Mouse (Mus musculus) heart, adult 2 months (tissue): Measurements from ENCODE around the gene Csnk1d. TPM values are rescaled to one million over a fixed set of nuclear protein-coding genes. Genes with fewer than 3 reads are reported as not detected.

Source experiments
- DNase-seq, 2 experiments: peaks; one replicate each; pipeline ENCODE4 v3.0.0; 2021
- H3K27ac ChIP-seq: fragments of 200-600 bp; 2 replicates; pipeline ENCODE4 v1.8.1; 2022
- H3K27me3 ChIP-seq: fragments of 200-500 bp; 2 replicates; pipeline ENCODE4 v1.6.1; 2012; ENCODE audit warnings: mild to moderate bottlenecking, low read length, inconsistent platforms, mixed read lengths; ENCODE audit not compliant: control insufficient read depth, insufficient read depth
- H3K36me3 ChIP-seq: fragments of 200-500 bp; 2 replicates; pipeline ENCODE4 v1.6.1; 2012; ENCODE audit warnings: low read length, inconsistent platforms; ENCODE audit not compliant: control insufficient read depth, insufficient read depth
- H3K4me1 ChIP-seq: fragments of 200-500 bp; 2 replicates; pipeline ENCODE4 v1.6.1; 2011; ENCODE audit warnings: low read length; ENCODE audit not compliant: control insufficient read depth, insufficient read depth
- H3K4me3 ChIP-seq: fragments of 200-600 bp; 2 replicates; pipeline ENCODE4 v1.8.1; 2022
- H3K79me2 ChIP-seq: fragments of 200-500 bp; replicated peaks from 2 replicates; pipeline ENCODE4 v1.6.1; 2012; ENCODE audit warnings: mild to moderate bottlenecking, inconsistent platforms, low read length, moderate library complexity, mixed read lengths; ENCODE audit not compliant: control insufficient read depth, insufficient read depth
- H3K9ac ChIP-seq: fragments of 200-500 bp; 2 replicates; pipeline ENCODE4 v1.6.1; 2012; ENCODE audit warnings: low read depth, mild to moderate bottlenecking, control low read depth, inconsistent platforms, low read length, mixed read lengths
- CTCF ChIP-seq: fragments of 200-600 bp; IDR thresholded peaks from 2 replicates; pipeline ENCODE4 v1.8.1; 2022; ENCODE audit warnings: antibody characterized with exemption, mild to moderate bottlenecking, moderate library complexity
- EP300 ChIP-seq: fragments of 200-500 bp; IDR thresholded peaks from 2 replicates; pipeline ENCODE4 v1.6.1; 2011; ENCODE audit warnings: low read depth, low read length, control low read depth; ENCODE audit not compliant: insufficient read depth
- POLR2A ChIP-seq: fragments of 200-500 bp; IDR thresholded peaks from 2 replicates; pipeline ENCODE4 v1.6.1; 2011; ENCODE audit warnings: mild to moderate bottlenecking, low read depth, low read length, control low read depth; ENCODE audit not compliant: insufficient read depth
- WGBS: fragments of 180-500 bp; shearing (Covaris S2); methylation state at CpG from one replicate; pipeline ENCODE4 v1.1.7; 2018; 5-methylcytosine and 5-hydroxymethylcytosine counted together
- intact Hi-C: fragments of 180-260 bp; cut with DNase I; formaldehyde crosslinking; loops from one replicate; pipeline ENCODE4 v1.15.1; 2025
- polyA plus RNA-seq: library from polyadenylated mRNA; depleted of rRNA; stranded (reverse); fragments of >200 nt; gene quantifications from 2 replicates; pipeline ENCODE4 v1.2.3, GENCODE M21; 2012
- total RNA-seq, 2 experiments: library from RNA; stranded (reverse); gene quantifications; 2 replicates each; pipeline ENCODE4 v1.2.3; 2021

Csnk1d gene
- total and polyA plus RNA-seq, 3 experiments: 33.9 to 55.9 (median 48.7) TPM

DNA sequence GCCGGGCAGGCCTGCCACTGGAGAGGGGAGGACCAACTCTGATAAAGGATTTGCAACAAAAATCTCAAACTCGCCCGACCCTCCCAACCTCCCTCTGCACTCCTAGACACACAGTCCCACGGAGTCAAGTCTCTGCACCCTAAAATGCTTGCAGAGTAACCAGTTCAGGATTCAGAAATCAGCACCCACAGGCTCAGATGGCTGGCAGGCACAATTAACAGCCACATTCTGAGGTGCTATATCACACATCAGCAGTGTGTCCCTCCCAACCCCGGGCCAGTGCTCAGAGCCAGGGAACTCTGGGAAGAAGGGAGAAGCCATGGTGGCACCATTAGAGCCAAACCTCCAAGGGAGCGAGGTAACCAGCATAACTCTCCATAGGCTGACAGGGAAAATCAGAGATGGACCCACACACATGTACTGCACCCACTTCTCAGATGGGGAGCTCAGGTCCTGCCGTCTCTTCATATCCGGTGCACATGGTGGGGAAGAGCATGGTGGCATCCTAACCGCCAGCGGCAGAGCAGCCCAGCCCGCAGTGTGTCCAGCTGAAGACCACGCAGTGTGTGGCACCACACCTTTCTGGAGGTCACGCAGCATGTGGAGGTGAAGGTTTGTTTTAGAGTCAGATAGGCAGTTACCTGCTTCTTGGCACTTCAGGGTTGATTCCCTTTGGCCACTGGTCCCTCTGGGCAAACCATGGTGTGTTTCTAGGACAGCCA is 28.9 kb downstream of the Csnk1d start:
- Histone ChIP-seq H3K9ac (no peak overlapping the region), H3K36me3 (peaks cover 4% of the 10 kb centered on the region; the same call in 1 of the 2 replicates), H3K27me3 (no peaks in the 10 kb centered on the region), H3K27ac (no peak overlapping the region), H3K4me1 (peaks cover 5% of the 10 kb centered on the region), H3K79me2 (no peaks in the 10 kb centered on the region; the same call in 1 of the 2 replicates), H3K4me3 (no peak overlapping the region)
- TF ChIP-seq POLR2A: no peak
- TF ChIP-seq CTCF: no peak
- no peak for TF ChIP-seq EP300
- no peak for DNase-seq
- 88% methylated on average over 13 of the region's 13 CpGs for WGBS
- intact Hi-C loops: no loop called here

DNA sequence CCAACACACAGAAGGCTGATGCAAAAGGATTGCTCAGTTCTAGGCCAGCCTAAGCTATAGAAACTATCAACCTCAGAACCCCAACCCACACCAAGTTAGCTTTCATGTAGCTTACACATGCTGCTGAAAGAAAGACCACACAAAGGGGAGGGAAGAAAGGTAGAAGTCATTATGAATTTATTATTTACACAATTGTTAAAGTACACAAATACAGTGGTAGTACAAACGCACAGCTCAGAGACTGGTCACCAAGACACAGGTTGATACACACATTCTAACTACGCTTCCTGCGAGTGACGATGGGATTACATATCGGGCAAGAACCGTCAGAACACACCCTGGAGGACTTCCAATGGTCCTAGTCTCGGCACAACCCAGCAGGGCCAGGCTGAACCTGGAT is 29.5 kb downstream of the Csnk1d start:
- no peak overlapping the region for H3K27ac ChIP-seq
- intact Hi-C loops: no loop called here
- peaks cover 4% of the 10 kb centered on the region; the same call in 1 of the 2 replicates for H3K36me3 ChIP-seq
- no peak for DNase-seq
- H3K9ac ChIP-seq: no peak overlapping the region
- WGBS: 82% methylated on average over 7 of the region's 7 CpGs
- no peak overlapping the region for H3K4me3 ChIP-seq
- H3K79me2 ChIP-seq: no peaks in the 10 kb centered on the region; the same call in 1 of the 2 replicates
- H3K27me3 ChIP-seq: no peaks in the 10 kb centered on the region
- TF ChIP-seq EP300 (no peak), POLR2A (no peak), CTCF (no peak)
- H3K4me1 ChIP-seq: peaks cover 4% of the 10 kb centered on the region

DNA sequence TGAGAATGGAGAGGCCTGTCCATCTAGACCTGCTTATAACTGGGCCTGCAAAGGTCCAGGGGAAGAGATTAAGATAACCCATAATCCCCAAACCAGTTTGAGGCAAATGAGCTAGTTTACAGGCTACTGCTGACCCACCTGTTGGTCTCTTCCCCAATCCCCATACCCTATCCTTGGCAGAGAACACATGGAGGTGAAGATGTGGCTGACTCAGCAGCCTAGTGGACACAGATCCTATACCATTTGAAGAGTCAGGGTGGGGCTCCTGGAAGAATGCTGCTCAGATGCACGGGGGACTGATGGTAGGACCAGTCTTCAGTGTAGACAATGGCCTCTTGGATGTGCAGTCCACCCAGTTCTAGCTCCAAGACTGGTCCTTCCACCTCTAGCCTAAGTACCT is 30.9 kb downstream of the Csnk1d start:
- Histone ChIP-seq H3K27ac (no peak overlapping the region), H3K36me3 (no peaks in the 10 kb centered on the region), H3K79me2 (no peaks in the 10 kb centered on the region), H3K4me1 (peaks cover 4% of the 10 kb centered on the region), H3K4me3 (no peak overlapping the region), H3K9ac (no peak overlapping the region), H3K27me3 (no peaks in the 10 kb centered on the region)
- 52% methylated on average over 1 of the region's 1 CpGs for WGBS
- no peak for TF ChIP-seq EP300
- TF ChIP-seq POLR2A: no peak
- TF ChIP-seq CTCF: no peak
- DNase-seq: no peak
- intact Hi-C loops: no loop called here

- no peak for DNase-seq
- Histone ChIP-seq H3K36me3 (no peaks in the 10 kb centered on the region), H3K4me1 (peaks cover 3% of the 10 kb centered on the region), H3K27me3 (no peaks in the 10 kb centered on the region), H3K4me3 (no peak overlapping the region), H3K27ac (no peak overlapping the region), H3K9ac (no peak overlapping the region), H3K79me2 (no peaks in the 10 kb centered on the region)
- TF ChIP-seq POLR2A: no peak
- no peak for TF ChIP-seq EP300
- TF ChIP-seq CTCF: no peak
- intact Hi-C loops: no loop called here
- 63% methylated on average over 3 of the region's 3 CpGs for WGBS
Measured at GRCm38 (mm10) chr11:120959564-120959963, 31.6 kb downstream of the Csnk1d start.

GRCm38 (mm10) chr11:120959066-120959465 is 32.1 kb downstream of the Csnk1d start:
- WGBS: 87% methylated on average over 18 of the region's 18 CpGs
- Histone ChIP-seq H3K4me1 (peaks cover 3% of the 10 kb centered on the region), H3K36me3 (no peaks in the 10 kb centered on the region), H3K79me2 (no peaks in the 10 kb centered on the region), H3K4me3 (no peak overlapping the region), H3K9ac (no peak overlapping the region), H3K27me3 (no peaks in the 10 kb centered on the region), H3K27ac (no peak overlapping the region)
- DNase-seq: no peak
- intact Hi-C loops: no loop called here
- no peak for TF ChIP-seq CTCF
- no peak for TF ChIP-seq POLR2A
- no peak for TF ChIP-seq EP300

GRCm38 (mm10) chr11:120957731-120958257 is 33.3 kb downstream of the Csnk1d start:
- intact Hi-C loops: no loop called here
- 34% methylated on average over 15 of the region's 15 CpGs for WGBS
- Histone ChIP-seq H3K9ac (no peak overlapping the region), H3K4me3 (no peak overlapping the region), H3K27ac (peak overlapping the region; percentile 31), H3K36me3 (no peaks in the 10 kb centered on the region), H3K4me1 (peaks cover 3% of the 10 kb centered on the region), H3K27me3 (no peaks in the 10 kb centered on the region), H3K79me2 (no peaks in the 10 kb centered on the region)
- peak; percentile 47 to 48 for DNase-seq
- TF ChIP-seq CTCF (no peak), POLR2A (no peak), EP300 (no peak)
